In the genomic region with DNA sequence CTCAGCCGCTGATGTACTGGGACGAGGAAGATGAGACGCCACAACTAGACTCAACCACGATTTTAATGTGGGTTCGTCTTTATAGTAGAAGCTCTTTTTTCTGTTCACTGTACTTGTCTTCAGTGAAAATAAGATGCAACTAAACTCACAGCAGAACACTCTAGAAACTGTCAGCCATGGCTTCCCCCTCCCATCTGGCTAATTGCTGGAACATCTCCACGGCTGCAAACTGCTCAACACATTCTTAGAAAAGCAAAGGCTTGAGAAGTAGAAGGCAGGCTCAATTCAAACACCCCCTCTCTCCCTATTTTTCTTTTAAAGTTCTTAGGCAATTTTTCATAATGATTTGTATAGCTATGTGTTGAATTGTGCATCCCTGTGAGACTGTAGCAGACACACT, we compare ENCODE assay signal across 20 mouse cellular contexts. TPM values are rescaled to one million over a fixed set of nuclear protein-coding genes. Genes with fewer than 3 reads are reported as not detected.
A peak's percentile ranks its signal among the peaks of the same experiment; 100 is the strongest.
DNase-seq lines count a peak whose midpoint lies in the region; ATAC-seq lines count a peak whose summit lies in the region.
"Had no signal": no experiment of that assay in that cellular context is flagged by ENCODE, and none has a peak within 500 bp of the region (broad histone marks: within the 10 kb centered on the region; RNA-seq: fewer than 3 reads in every experiment).

No protein-coding gene starts in this region.

- 89% methylated on average over 6 of the region's 6 CpGs for WGBS in forebrain, embryonic 14.5 days
- WGBS in forebrain, embryonic 12.5 days: 91% methylated on average over 6 of the region's 6 CpGs

- H3K27me3 ChIP-seq in forebrain, embryonic 14.5 days (replicated peaks; ENCODE audit: control insufficient read depth, insufficient read depth, low read length): no peaks in the 10 kb centered on the region
- no peaks in the 10 kb centered on the region for H3K27me3 ChIP-seq in forebrain, embryonic 12.5 days
- H3K27me3 ChIP-seq: embryonic facial prominence, embryonic 13.5 days; heart, embryonic 15.5 days; limb, embryonic 12.5 days; liver, embryonic 13.5 days; lung, embryonic 15.5 days had no signal

- peak; percentile 21 for DNase-seq in forebrain, embryonic 14.5 days (ENCODE audit: low spot score)
- DNase-seq in frontal cortex, postnatal 10 days (ENCODE audit: low spot score in 2 of 2): peak; percentile 51 to 56
- DNase-seq in layer of hippocampus, postnatal 14 days (ENCODE audit: low spot score in 2 of 2): peak; percentile 21 to 74
- peak; percentile 67 to 80 for DNase-seq in right cerebral cortex, postnatal 10 days (ENCODE audit: low spot score in 2 of 2)
- DNase-seq in cerebellum, postnatal 25 days: no peak
- no peak for DNase-seq in lung, postnatal 25 days (ENCODE audit: low spot score)
- DNase-seq: adrenal gland, adult 8-10 months; cerebellum, adult 9-10 months; kidney, adult 2 months; kidney, postnatal 4 days; liver, embryonic 13.5 days; midbrain, embryonic 14.5 days; thymus, postnatal 4 days had no signal

- no peak overlapping the region for H3K4me2 ChIP-seq in forebrain, embryonic 14.5 days (ENCODE audit: low read length)
- no peak overlapping the region for H3K4me2 ChIP-seq in forebrain, embryonic 12.5 days
- H3K4me2 ChIP-seq: embryonic facial prominence, embryonic 13.5 days; heart, embryonic 15.5 days; limb, embryonic 12.5 days; liver, embryonic 13.5 days; lung, embryonic 15.5 days had no signal

- H3K9me3 ChIP-seq in forebrain, embryonic 14.5 days (replicated peaks; ENCODE audit: control insufficient read depth, low read length): no peaks in the 10 kb centered on the region
- no peaks in the 10 kb centered on the region for H3K9me3 ChIP-seq in forebrain, embryonic 12.5 days
- H3K9me3 ChIP-seq: embryonic facial prominence, embryonic 13.5 days; heart, embryonic 15.5 days; limb, embryonic 12.5 days; liver, embryonic 13.5 days; lung, embryonic 15.5 days had no signal

- no peak overlapping the region for H3K27ac ChIP-seq in forebrain, embryonic 14.5 days (ENCODE audit: low read depth, low read length)
- no peak overlapping the region for H3K27ac ChIP-seq in forebrain, embryonic 12.5 days
- H3K27ac ChIP-seq: embryonic facial prominence, embryonic 13.5 days; heart, embryonic 15.5 days; hindbrain, postnatal 0 days; limb, embryonic 12.5 days; liver, embryonic 13.5 days; lung, embryonic 15.5 days had no signal

- no peak overlapping the region for H3K4me3 ChIP-seq in forebrain, embryonic 14.5 days (ENCODE audit: low read depth, low read length)
- H3K4me3 ChIP-seq in forebrain, embryonic 12.5 days (replicated peaks): no peak overlapping the region
- H3K4me3 ChIP-seq: embryonic facial prominence, embryonic 13.5 days; heart, embryonic 15.5 days; limb, embryonic 12.5 days; liver, embryonic 13.5 days; lung, embryonic 15.5 days had no signal

- no peak overlapping the region for H3K9ac ChIP-seq in forebrain, embryonic 14.5 days (ENCODE audit: low read length)
- no peak overlapping the region for H3K9ac ChIP-seq in forebrain, embryonic 12.5 days
- H3K9ac ChIP-seq: embryonic facial prominence, embryonic 13.5 days; heart, embryonic 15.5 days; limb, embryonic 12.5 days; liver, embryonic 13.5 days; lung, embryonic 15.5 days had no signal

- no peak for ATAC-seq in forebrain, embryonic 14.5 days
- no peak for ATAC-seq in forebrain, embryonic 12.5 days (ENCODE audit: low FRiP score)
- ATAC-seq in erythroid progenitor cell, adult 5-6 weeks (replicated peaks; ENCODE audit: low FRiP score, poor library complexity, severe bottlenecking): no peak
- ATAC-seq: hindbrain, postnatal 0 days had no signal

- H3K4me1 ChIP-seq in forebrain, embryonic 14.5 days (ENCODE audit: control insufficient read depth, insufficient read depth, low read length): no peaks in the 10 kb centered on the region
- H3K4me1 ChIP-seq in forebrain, embryonic 12.5 days: no peaks in the 10 kb centered on the region
- H3K4me1 ChIP-seq: embryonic facial prominence, embryonic 13.5 days; limb, embryonic 12.5 days; lung, embryonic 15.5 days had no signal

- H3K36me3 ChIP-seq in forebrain, embryonic 14.5 days (ENCODE audit: control insufficient read depth, insufficient read depth, low read length): peaks cover 12% of the 10 kb centered on the region
- peaks cover 11% of the 10 kb centered on the region; the same call in 1 of the 2 replicates for H3K36me3 ChIP-seq in forebrain, embryonic 12.5 days (replicated peaks)
- H3K36me3 ChIP-seq: lung, embryonic 15.5 days had no signal

RNA-seq across cellular contexts. Expression of a gene that starts 29.7 kb away (rescaled TPM):
- 13.1 and 16.7 TPM in 2 replicates for polyA plus RNA-seq in forebrain, embryonic 14.5 days (2014; fragmentation: Nextera tagmentation; extraction: Ambion mirVana)
- 17.0 and 18.8 TPM in 2 replicates for polyA plus RNA-seq in forebrain, embryonic 12.5 days (2016; fragmentation: Nextera tagmentation; extraction: Ambion mirVana)
- 10 to 100 TPM; 34.9 to 35.4 TPM for total RNA-seq in layer of hippocampus, postnatal 14 days (2021)
- 5.4 and 5.8 TPM in 2 replicates for total RNA-seq in erythroid progenitor cell, adult 5-6 weeks (2015; ENCODE audit: low replicate concordance)
- total RNA-seq in erythroid progenitor cell, adult 5-6 weeks (2017; ENCODE audit: low replicate concordance): 5.4 and 6.7 TPM in 2 replicates

Comparison
In these comparisons a context has a peak if more than half of its experiments do, and no peak if none do; other contexts are left out.
1. DNase-seq: peak in forebrain, embryonic 14.5 days (single experiment), frontal cortex, postnatal 10 days (2 of 2), layer of hippocampus, postnatal 14 days (2 of 2) and right cerebral cortex, postnatal 10 days (2 of 2); none in cerebellum, postnatal 25 days (0 of 2) and lung, postnatal 25 days (single experiment).
2. RNA of a gene that starts 29.7 kb away (total RNA-seq): 34.9 to 35.4 TPM in layer of hippocampus, postnatal 14 days; 5.4 to 6.7 TPM in erythroid progenitor cell, adult 5-6 weeks; every median in the first group is over 4 times any median in the second.